Mouse (Mus musculus): ENCODE data around the gene Pnkp. TPM values are rescaled to one million over a fixed set of nuclear protein-coding genes. Genes with fewer than 3 reads are reported as not detected.

Gene Pnkp
- total RNA-seq, 2 experiments from 2014 or later, result 33.8 to 40.8 TPM

DNA sequence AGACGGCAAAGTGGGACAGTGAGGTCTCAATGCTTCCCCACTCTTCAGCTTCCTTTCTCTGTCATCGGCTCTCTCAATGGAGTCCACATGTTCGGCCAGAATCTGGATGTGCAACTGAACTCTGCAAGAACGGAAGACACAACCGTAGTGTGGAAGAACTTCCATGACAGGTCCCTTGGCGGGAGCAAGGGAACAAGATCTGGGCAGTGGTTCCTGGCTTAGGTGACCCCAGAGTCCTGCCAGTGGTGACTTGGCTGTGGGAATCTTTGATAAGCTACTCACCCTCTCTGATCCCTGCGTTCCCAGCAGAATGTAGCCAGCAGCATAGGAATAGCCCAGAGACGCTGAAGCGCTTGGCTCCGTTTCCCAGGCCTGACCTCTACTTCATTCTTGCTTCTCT is 39.6 kb downstream of the Pnkp start:
- no peak for DNase-seq (ENCODE audit: low spot score in 2 of 2)

DNA sequence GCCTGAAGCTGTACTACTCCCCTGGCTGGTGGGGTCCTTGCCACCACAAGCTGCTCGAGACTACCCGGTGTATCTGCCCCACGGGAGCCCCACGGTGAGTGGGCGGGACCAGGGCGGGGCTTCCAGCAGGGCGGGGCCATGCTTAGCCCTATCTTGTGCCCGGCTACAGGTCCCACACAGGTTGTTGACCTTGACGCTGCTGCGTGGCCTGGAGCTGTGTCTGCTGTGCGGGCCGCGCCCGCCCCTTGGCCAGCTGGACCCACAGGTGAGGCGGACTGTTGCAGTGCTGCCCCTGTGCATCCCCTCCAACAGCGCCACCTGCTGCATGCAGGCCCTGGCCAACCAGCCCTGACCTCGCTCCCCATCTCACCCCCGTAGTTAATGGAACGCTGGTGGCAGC is 41.7 kb downstream of the Pnkp start:
- peak in 1 of 2 experiments; percentile 45 for DNase-seq (ENCODE audit: low spot score in 2 of 2)

DNA sequence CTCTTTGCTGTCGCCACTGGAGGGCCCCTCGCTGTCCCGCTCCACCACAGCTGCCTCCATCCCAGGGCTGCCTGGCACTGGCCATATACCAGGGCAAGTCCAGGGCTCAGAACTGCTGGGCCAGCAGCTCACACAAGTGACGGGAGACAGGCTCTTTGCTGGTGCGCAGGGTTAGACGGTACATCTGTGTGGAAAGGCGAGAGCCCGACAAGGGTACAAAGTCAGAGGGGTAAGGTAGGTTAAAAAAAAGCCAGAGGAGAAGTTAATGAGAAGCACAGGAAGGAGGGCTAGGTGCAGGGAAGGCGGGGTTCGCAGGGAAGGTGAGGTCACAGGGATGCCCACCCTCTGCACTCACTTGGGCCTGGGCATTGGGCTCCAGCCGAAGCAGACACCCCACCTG is 43.7 kb downstream of the Pnkp start:
- DNase-seq (ENCODE audit: low spot score in 2 of 2), result no peak

- no peak for DNase-seq (ENCODE audit: low spot score in 2 of 2)
These were observed 44.3 kb downstream of the Pnkp start for GRCm38 (mm10) chr7:44901230-44901722.

DNA sequence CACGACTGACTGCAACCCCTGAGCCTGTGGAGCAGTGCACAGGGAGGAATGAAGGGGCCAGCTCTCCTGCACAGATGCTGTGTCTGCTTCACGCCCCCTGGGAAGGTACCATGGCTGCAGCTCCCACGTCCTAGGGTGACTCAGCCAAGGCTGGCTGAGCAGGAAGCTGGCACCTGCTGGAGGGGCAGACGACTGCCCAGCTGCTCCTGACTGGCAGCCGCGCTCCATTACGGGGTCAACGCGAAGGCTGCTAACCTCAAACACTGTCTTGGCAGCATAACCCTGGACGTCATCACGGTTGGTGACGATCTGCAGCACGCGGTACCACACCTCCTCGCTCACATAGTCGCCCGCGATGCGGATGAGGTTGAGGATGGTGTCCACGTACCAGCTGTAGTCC is 48.5 kb downstream of the Pnkp start:
- no peak for DNase-seq (ENCODE audit: low spot score in 2 of 2)

GRCm38 (mm10) chr7:44908706-44909476 is 52.0 kb downstream of the Pnkp start:
- peak in 1 of 2 experiments; percentile 54 for DNase-seq (ENCODE audit: low spot score in 2 of 2)

Small RNA genes lying within 50 kb of the gene (microRNA-seq; reads per million reads assigned to microRNA genes)
- gene Mir707 (ENCODE audit: borderline number of aligned reads in 2 of 2), result 0 reads per million in 2 experiments

Other genes with a start within 250 kb of the Pnkp start
- 1 to 10 TPM; 5.5 to 6.6 TPM for gene Myh14, start 186.3 kb upstream of the Pnkp start, total RNA-seq (2021)
- not detected for gene Izumo2, start 148.4 kb upstream of the Pnkp start, total RNA-seq (2021)
- 10 to 100 TPM; 40.4 to 42.1 TPM for gene Vrk3, start 108.7 kb upstream of the Pnkp start, total RNA-seq (2021)
- gene Zfp473, start 106.1 kb upstream of the Pnkp start, total RNA-seq (2021), result under 1 TPM; 0.30 to 0.51 TPM
- 10 to 100 TPM; 48.5 to 52.7 TPM for gene Nup62, start 41.1 kb upstream of the Pnkp start, total RNA-seq (2021)
- 1 to 10 TPM; 1.6 to 2.6 TPM for gene Il4i1, start 40.8 kb upstream of the Pnkp start, total RNA-seq (2021)
- 100 to 1,000 TPM; 136 to 217 TPM for gene Atf5, start 40.5 kb upstream of the Pnkp start, total RNA-seq (2021)
- gene Akt1s1, start 8.1 kb upstream of the Pnkp start, total RNA-seq (2021), result 100 to 1,000 TPM in 1 of 2 experiments, 10 to 100 TPM in 1; 86.3 to 128 TPM
- 10 to 100 TPM; 48.1 to 60.2 TPM for gene Tbc1d17, start 8.1 kb upstream of the Pnkp start, total RNA-seq (2021)
- gene Ptov1, start 12.6 kb downstream of the Pnkp start, total RNA-seq (2021), result 100 to 1,000 TPM; 232 to 253 TPM
- gene Med25, start 35.6 kb downstream of the Pnkp start, total RNA-seq (2021), result 10 to 100 TPM; 75.2 to 90.9 TPM
- 10 to 100 TPM; 24.1 to 28.3 TPM for gene Fuz, start 38.9 kb downstream of the Pnkp start, total RNA-seq (2021)
- gene Ap2a1, start 72.4 kb downstream of the Pnkp start, total RNA-seq (2021), result 10 to 100 TPM; 81.7 to 97.4 TPM
- gene Tsks, start 86.1 kb downstream of the Pnkp start, total RNA-seq (2021), result not detected
- 10 to 100 TPM in 1 of 2 experiments, 1 to 10 TPM in 1; 9.3 to 12.8 TPM for gene Cpt1c, start 117.7 kb downstream of the Pnkp start, total RNA-seq (2021)
- 100 to 1,000 TPM; 203 to 216 TPM for gene Prmt1, start 129.4 kb downstream of the Pnkp start, total RNA-seq (2021)
- 100 to 1,000 TPM; 128 to 131 TPM for gene Irf3, start 140.5 kb downstream of the Pnkp start, total RNA-seq (2021)
- 10 to 100 TPM; 13.9 to 14.2 TPM for gene Bcl2l12, start 141.6 kb downstream of the Pnkp start, total RNA-seq (2021)
- gene Scaf1, start 159.2 kb downstream of the Pnkp start, total RNA-seq (2021), result 10 to 100 TPM; 75.1 to 85.9 TPM
- 100 to 1,000 TPM in 1 of 2 experiments, 10 to 100 TPM in 1; 86.9 to 106 TPM for gene Rras, start 160.8 kb downstream of the Pnkp start, total RNA-seq (2021)
- 10 to 100 TPM; 30.8 to 45.3 TPM for gene Prr12, start 195.7 kb downstream of the Pnkp start, total RNA-seq (2021)
- gene Nosip, start 205.3 kb downstream of the Pnkp start, total RNA-seq (2021), result 10 to 100 TPM; 44.3 to 46.8 TPM
- gene Prrg2, start 205.5 kb downstream of the Pnkp start, total RNA-seq (2021), result 10 to 100 TPM; 14.9 to 28.3 TPM
- gene Rcn3, start 235.1 kb downstream of the Pnkp start, total RNA-seq (2021), result 10 to 100 TPM; 32.0 to 36.4 TPM
- 100 to 1,000 TPM; 111 to 137 TPM for gene Fcgrt, start 246.7 kb downstream of the Pnkp start, total RNA-seq (2021)

Data from adrenal gland, adult 18-20 months (tissue).